Mouse (Mus musculus) bone marrow macrophage, adult 2 months (primary cell): ENCODE data around the gene Tinag. TPM values are rescaled to one million over a fixed set of nuclear protein-coding genes. Genes with fewer than 3 reads are reported as not detected.

Source experiments
- H3K27ac ChIP-seq: 2 replicates; pipeline ENCODE4 v1.5.1; 2012; ENCODE audit warnings: low read depth, low read length; ENCODE audit not compliant: insufficient read depth
- H3K4me1 ChIP-seq: 2 replicates; pipeline ENCODE4 v1.6.1; 2012; ENCODE audit warnings: low read length; ENCODE audit not compliant: control insufficient read depth, insufficient read depth
- H3K4me3 ChIP-seq: 2 replicates; pipeline ENCODE4 v1.5.1; 2012; ENCODE audit warnings: mild to moderate bottlenecking, low read length, moderate library complexity; ENCODE audit not compliant: insufficient read depth
- CTCF ChIP-seq: IDR thresholded peaks from 2 replicates; pipeline ENCODE4 v1.5.1; 2012; ENCODE audit warnings: low read depth, mild to moderate bottlenecking, low read length, moderate library complexity
- POLR2A ChIP-seq: IDR thresholded peaks from 2 replicates; pipeline ENCODE4 v1.6.1; 2012; ENCODE audit warnings: mild to moderate bottlenecking, low read depth, low read length, borderline replicate concordance
- polyA plus RNA-seq: library from polyadenylated mRNA; stranded (reverse); fragments of >200 nt; gene quantifications from 2 replicates; pipeline ENCODE4 v1.2.4, GENCODE M21; 2012; ENCODE audit not compliant: missing spikeins, insufficient read depth, insufficient read length

Gene Tinag
- polyA plus RNA-seq, 1 experiment: not detected

DNA sequence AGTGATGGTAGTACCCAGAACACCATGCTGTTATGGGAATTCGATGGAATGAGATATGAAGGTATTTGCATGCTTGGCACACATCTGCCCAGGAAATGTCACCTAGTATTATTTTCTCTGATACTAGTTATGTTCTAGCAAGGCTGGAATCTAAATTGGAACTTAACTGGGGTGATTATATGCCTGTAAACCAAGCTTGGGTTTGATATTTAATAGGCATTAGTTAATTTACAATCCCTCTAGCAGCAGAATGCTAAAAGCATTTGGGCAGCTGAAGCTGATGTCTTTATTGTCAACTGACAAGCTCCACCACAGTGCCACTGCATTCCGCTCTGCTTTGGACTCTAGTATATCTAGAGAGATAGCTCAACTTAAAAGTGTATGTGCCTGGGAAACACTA is 20.3 kb downstream of the Tinag start:
- H3K4me3 ChIP-seq: no peak overlapping the region
- TF ChIP-seq CTCF: no peak
- no peak for TF ChIP-seq POLR2A

DNA sequence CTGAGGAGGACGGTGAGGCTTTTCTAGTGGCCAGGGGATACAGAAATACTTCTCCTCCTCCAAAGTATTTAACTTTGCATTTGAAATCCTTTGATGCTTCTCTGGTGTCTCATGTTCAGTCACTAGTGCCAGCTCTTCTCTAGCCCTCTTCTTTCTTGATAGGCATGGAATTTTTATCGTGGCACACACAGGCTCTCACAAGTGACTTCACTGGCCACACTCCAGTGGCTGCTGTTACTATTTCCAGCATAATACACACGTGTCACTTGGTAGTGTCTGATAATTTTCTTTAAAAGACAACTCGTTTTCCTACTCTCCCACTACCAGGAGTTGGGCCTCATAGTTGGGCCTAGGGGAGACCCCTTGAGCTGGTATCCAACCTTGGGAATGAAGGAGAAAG is 26.7 kb downstream of the Tinag start:
- TF ChIP-seq CTCF (no peak), POLR2A (no peak)
- H3K27ac ChIP-seq: no peak overlapping the region
- no peak overlapping the region for H3K4me3 ChIP-seq
- H3K4me1 ChIP-seq: no peaks in the 10 kb centered on the region

More for the DNA sequence above, 20.3 kb downstream of the Tinag start:
- H3K27ac ChIP-seq: no peak overlapping the region
- no peaks in the 10 kb centered on the region for H3K4me1 ChIP-seq

DNA sequence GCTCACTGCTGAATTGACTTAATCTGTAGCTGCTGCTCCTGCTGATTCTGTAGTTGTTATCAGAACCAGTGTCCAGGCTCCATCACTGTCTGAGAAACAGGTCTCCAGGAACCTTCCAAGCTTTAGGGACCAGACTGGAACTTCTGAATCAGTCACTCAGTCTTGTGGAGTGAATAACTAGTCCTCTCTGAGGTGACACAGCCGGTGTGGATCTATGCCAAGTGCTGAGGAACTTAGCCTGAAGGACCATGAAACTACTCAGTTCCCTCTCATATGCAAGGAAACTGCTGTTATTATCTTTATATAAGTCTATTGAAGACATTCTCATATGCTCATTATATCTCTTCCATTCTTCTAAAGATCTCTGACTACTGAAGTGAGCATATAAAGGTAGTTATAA is 49.6 kb downstream of the Tinag start:
- Histone ChIP-seq H3K27ac (no peak overlapping the region), H3K4me1 (no peaks in the 10 kb centered on the region), H3K4me3 (no peak overlapping the region)
- TF ChIP-seq POLR2A (no peak), CTCF (no peak)

DNA sequence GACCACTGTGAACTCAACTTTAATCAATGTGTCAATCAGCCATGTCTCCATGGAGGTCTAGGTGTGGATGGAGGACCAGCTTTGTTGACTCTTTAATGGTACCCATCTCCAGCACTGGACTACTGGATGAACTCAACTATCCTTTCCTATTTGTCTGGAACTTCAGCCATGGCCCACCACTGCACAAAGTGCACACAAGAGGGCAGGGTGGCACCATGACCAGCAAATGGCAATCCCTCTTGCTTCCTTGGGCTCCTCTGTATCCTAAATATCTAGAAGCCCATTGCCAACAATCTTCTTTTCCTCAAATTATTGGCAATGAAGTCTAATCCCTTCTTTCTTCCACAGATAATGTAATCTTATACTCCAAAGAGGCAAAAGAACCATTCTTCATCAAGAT is 55.6 kb downstream of the Tinag start:
- no peaks in the 10 kb centered on the region for H3K4me1 ChIP-seq
- no peak overlapping the region for H3K4me3 ChIP-seq
- H3K27ac ChIP-seq: no peak overlapping the region
- TF ChIP-seq CTCF (no peak), POLR2A (no peak)

DNA sequence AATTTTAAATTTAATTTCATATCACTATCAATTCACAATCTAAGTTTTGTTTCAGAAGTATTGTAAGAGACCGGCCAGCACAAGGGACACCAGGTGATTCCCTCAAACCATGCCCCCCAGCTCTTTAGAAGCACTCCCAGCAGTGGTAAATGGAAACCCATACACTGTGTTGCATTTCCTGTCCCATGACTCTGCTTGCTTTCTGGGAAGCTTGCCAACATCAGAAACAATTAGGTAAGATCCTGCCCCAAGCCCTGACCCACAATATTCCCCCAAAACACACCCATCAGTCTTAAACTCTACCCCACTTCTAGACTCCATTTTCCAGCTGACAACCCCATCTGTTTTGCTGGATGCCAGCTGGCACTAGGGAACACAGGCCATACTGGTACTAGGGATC is 110.8 kb downstream of the Tinag start:
- H3K4me1 ChIP-seq: no peaks in the 10 kb centered on the region
- no peak overlapping the region for H3K27ac ChIP-seq
- no peak overlapping the region for H3K4me3 ChIP-seq
- TF ChIP-seq POLR2A (no peak), CTCF (no peak)

DNA sequence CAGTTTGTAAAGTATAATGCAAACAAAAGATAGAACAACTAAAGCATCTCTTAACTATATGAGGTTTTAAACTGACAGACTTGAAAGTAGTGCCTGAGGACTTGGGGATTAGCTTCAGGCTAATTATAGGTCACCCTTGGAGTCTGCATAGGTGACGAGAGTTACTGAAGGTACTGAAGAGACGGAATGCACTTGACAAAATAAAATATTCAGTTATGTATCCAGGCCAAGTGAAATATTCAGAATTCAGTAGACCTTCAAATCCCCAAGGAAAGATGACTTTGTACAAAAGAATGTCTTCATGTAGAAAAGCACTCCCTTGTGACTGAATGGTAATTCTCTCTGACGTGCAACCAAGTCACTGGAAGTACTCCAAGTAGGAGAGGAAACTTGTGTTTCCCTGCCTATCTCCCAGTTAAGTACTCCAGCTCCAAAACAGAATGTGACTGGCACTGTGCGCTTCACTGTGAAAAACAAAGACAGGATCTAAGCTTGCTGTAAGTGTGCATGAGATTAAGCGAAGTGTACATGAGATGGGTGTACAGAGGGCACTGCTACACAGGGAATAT is 130.4 kb downstream of the Tinag start:
- H3K4me3 ChIP-seq: no peak overlapping the region
- TF ChIP-seq POLR2A (no peak), CTCF (no peak)
- no peaks in the 10 kb centered on the region for H3K4me1 ChIP-seq
- no peak overlapping the region for H3K27ac ChIP-seq
